Mouse (Mus musculus): Measurements from ENCODE around the gene Olfr324. TPM values are rescaled to one million over a fixed set of nuclear protein-coding genes. Genes with fewer than 3 reads are reported as not detected.

Olfr324 gene
- not detected for polyA plus RNA-seq (2014; fragmentation: Illumina TruSeq; extraction: RNeasy Lipid Tissue Mini Kit (QIAGEN cat#74804); ENCODE audit: low read depth, low replicate concordance)

DNA sequence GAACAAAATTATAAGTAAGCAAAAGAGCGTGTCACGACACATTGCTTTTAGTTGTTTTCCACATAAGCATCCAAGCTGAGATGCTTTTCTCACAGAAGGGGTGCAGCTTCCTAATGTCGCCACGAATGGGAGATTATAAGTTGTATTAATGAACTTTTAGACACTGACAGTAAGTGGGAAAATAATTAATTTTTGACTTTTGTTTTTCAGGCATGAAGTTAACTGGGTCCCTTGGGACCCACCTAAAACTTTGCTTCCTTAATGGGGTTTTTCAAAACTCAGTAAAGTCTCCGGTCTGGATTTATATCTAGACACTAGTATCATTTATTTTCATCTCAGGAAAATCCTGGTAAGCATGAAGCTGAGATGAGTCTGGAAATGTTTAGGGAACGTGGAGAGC, at the start of gene Olfr324:
TSS of gene Olfr324 (plus strand) at position 301 of the 400 bp plus-strand sequence.

DNA sequence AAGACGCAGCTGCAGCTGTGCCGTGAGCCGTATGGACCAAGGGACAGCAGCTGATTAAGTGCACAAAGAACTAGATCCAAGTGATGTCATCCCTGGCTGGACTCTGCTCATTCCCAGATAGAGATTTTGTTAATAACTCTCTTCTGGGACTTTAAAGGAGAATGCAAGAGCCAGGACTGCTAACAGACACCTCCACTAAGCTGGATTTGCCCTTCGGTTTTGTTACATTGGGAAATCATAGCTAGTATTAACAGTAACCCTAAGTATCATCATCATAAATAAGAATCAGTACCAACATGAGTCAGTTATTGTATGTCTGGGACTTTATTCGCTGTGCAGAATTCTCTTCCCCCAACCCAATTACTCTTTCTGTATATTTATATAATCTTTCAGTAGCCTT, 48.6 kb upstream of the Olfr324 start, which contains the start of gene Olfr329-ps:
TSS of gene Olfr329-ps (minus strand) at position 101 of the 400 bp plus-strand sequence.

GRCm38 (mm10) chr11:58555536-58555935, 39.4 kb upstream of the Olfr324 start, which contains the start of gene Olfr328:
TSS of gene Olfr328 (minus strand) at chr11:58555636.

GRCm38 (mm10) chr11:58570405-58570804, 24.5 kb upstream of the Olfr324 start, which contains the start of gene Olfr224:
TSS of gene Olfr224 (minus strand) at chr11:58570553.

DNA sequence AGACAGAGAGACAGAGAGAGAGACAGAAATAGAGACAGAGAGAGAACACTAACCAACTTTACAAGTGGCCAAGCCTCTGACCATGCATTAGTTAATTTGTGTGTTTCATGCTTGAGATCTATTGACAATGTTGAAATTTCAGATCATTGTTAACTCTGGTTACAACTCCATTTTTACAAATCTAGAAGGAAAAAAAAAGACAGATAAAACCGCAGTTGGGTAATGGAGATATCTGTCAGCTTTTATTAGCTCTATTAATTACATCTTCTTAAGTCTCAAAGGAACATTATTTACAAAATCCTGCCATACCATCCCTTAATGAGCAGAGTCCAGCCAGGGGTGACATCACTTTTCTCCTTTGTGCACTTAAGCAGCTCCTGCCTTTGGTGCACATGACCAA, 17.5 kb upstream of the Olfr324 start, which contains the start of gene Olfr325:
TSS of gene Olfr325 (plus strand) at position 301 of the 400 bp plus-strand sequence.

DNA sequence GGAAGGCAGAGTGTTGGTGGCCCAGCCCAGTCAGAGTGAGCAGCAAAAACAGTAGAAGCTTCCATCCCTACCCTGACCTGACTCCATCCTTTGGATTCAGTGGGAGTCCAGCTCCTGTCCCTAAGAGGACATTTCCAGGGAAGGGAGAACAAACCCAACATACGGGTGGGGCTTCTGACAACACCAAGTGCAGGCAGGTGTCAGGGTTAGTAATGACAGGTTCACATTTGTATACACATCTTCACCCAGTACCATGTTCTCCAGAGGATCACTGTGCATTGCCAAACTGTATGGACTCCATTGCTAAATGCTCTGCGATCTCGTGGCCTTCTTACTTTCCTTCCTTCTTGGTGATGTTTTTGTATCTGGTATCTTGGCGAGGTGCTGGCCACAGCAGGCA, 21.1 kb downstream of the Olfr324 start, which contains the start of gene 2210407C18Rik:
TSS of gene 2210407C18Rik (minus strand) at position 101 of the 400 bp plus-strand sequence.

GRCm38 (mm10) chr11:58630401-58630800, 35.5 kb downstream of the Olfr324 start, which contains the start of gene Olfr323:
TSS of gene Olfr323 (minus strand) at chr11:58630501.

DNA sequence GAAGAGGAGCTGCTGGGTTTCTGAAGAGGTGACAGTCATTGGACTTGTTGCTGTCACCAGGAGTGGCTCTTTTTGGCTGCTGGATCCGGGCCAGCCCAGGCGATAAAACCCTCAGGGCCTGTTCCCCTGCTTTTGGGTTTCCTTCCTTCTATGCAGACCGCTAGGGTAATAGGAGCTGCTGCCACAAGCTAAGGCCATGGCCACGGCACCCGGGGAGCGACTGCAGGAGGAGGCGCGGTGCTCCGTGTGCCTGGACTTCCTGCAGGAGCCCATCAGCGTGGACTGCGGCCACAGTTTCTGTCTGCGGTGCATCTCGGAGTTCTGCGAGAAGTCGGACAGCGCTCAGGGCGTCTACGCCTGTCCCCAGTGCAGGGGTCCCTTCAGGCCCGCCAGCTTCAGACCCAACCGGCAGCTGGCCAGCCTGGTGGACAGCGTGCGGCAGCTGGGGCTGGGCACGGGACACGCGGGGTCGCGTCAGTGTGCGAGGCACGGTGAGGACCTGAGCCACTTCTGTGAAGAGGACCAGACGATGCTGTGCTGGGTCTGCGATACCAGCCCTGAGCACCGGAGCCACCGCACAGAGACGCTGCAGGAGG, 45.5 kb downstream of the Olfr324 start, which contains the start of gene Trim58:
TSS of gene Trim58 (plus strand) at position 194 of the 596 bp plus-strand sequence.

Other genes starting within 250 kb of the Olfr324 start
- gene Lypd8, start 216.1 kb upstream of the Olfr324 start, polyA plus RNA-seq (2014; fragmentation: Illumina TruSeq; extraction: RNeasy Lipid Tissue Mini Kit (QIAGEN cat#74804); ENCODE audit: low read depth, low replicate concordance), result 2,095 TPM
- not detected for gene 1810065E05Rik, start 174.0 kb upstream of the Olfr324 start, polyA plus RNA-seq (2014; fragmentation: Illumina TruSeq; extraction: RNeasy Lipid Tissue Mini Kit (QIAGEN cat#74804); ENCODE audit: low read depth, low replicate concordance)
- gene Gm12253, start 162.6 kb upstream of the Olfr324 start, polyA plus RNA-seq (2014; fragmentation: Illumina TruSeq; extraction: RNeasy Lipid Tissue Mini Kit (QIAGEN cat#74804); ENCODE audit: low read depth, low replicate concordance), result not detected
- 3.7 TPM for gene Lypd9, start 142.2 kb upstream of the Olfr324 start, polyA plus RNA-seq (2014; fragmentation: Illumina TruSeq; extraction: RNeasy Lipid Tissue Mini Kit (QIAGEN cat#74804); ENCODE audit: low read depth, low replicate concordance)
- not detected for gene Olfr30, start 132.8 kb upstream of the Olfr324 start, polyA plus RNA-seq (2014; fragmentation: Illumina TruSeq; extraction: RNeasy Lipid Tissue Mini Kit (QIAGEN cat#74804); ENCODE audit: low read depth, low replicate concordance)
- gene Olfr332, start 102.6 kb upstream of the Olfr324 start, polyA plus RNA-seq (2014; fragmentation: Illumina TruSeq; extraction: RNeasy Lipid Tissue Mini Kit (QIAGEN cat#74804); ENCODE audit: low read depth, low replicate concordance), result 0.82 TPM
- gene Olfr331, start 92.5 kb upstream of the Olfr324 start, polyA plus RNA-seq (2014; fragmentation: Illumina TruSeq; extraction: RNeasy Lipid Tissue Mini Kit (QIAGEN cat#74804); ENCODE audit: low read depth, low replicate concordance), result not detected
- not detected for gene Olfr330, start 60.3 kb upstream of the Olfr324 start, polyA plus RNA-seq (2014; fragmentation: Illumina TruSeq; extraction: RNeasy Lipid Tissue Mini Kit (QIAGEN cat#74804); ENCODE audit: low read depth, low replicate concordance)
- gene Olfr329-ps, start 48.7 kb upstream of the Olfr324 start, polyA plus RNA-seq (2014; fragmentation: Illumina TruSeq; extraction: RNeasy Lipid Tissue Mini Kit (QIAGEN cat#74804); ENCODE audit: low read depth, low replicate concordance), result not detected
- gene Olfr328, start 39.5 kb upstream of the Olfr324 start, polyA plus RNA-seq (2014; fragmentation: Illumina TruSeq; extraction: RNeasy Lipid Tissue Mini Kit (QIAGEN cat#74804); ENCODE audit: low read depth, low replicate concordance), result not detected
- gene Olfr224, start 24.6 kb upstream of the Olfr324 start, polyA plus RNA-seq (2014; fragmentation: Illumina TruSeq; extraction: RNeasy Lipid Tissue Mini Kit (QIAGEN cat#74804); ENCODE audit: low read depth, low replicate concordance), result not detected
- gene Olfr325, start 17.4 kb upstream of the Olfr324 start, polyA plus RNA-seq (2014; fragmentation: Illumina TruSeq; extraction: RNeasy Lipid Tissue Mini Kit (QIAGEN cat#74804); ENCODE audit: low read depth, low replicate concordance), result not detected
- not detected for gene 2210407C18Rik, start 21.0 kb downstream of the Olfr324 start, polyA plus RNA-seq (2014; fragmentation: Illumina TruSeq; extraction: RNeasy Lipid Tissue Mini Kit (QIAGEN cat#74804); ENCODE audit: low read depth, low replicate concordance)
- gene Olfr323, start 35.4 kb downstream of the Olfr324 start, polyA plus RNA-seq (2014; fragmentation: Illumina TruSeq; extraction: RNeasy Lipid Tissue Mini Kit (QIAGEN cat#74804); ENCODE audit: low read depth, low replicate concordance), result not detected
- not detected for gene Trim58, start 45.4 kb downstream of the Olfr324 start, polyA plus RNA-seq (2014; fragmentation: Illumina TruSeq; extraction: RNeasy Lipid Tissue Mini Kit (QIAGEN cat#74804); ENCODE audit: low read depth, low replicate concordance)
- not detected for gene Olfr322, start 63.7 kb downstream of the Olfr324 start, polyA plus RNA-seq (2014; fragmentation: Illumina TruSeq; extraction: RNeasy Lipid Tissue Mini Kit (QIAGEN cat#74804); ENCODE audit: low read depth, low replicate concordance)
- gene Olfr320, start 86.0 kb downstream of the Olfr324 start, polyA plus RNA-seq (2014; fragmentation: Illumina TruSeq; extraction: RNeasy Lipid Tissue Mini Kit (QIAGEN cat#74804); ENCODE audit: low read depth, low replicate concordance), result not detected
- not detected for gene Olfr319, start 104.0 kb downstream of the Olfr324 start, polyA plus RNA-seq (2014; fragmentation: Illumina TruSeq; extraction: RNeasy Lipid Tissue Mini Kit (QIAGEN cat#74804); ENCODE audit: low read depth, low replicate concordance)
- not detected for gene Olfr318, start 128.9 kb downstream of the Olfr324 start, polyA plus RNA-seq (2014; fragmentation: Illumina TruSeq; extraction: RNeasy Lipid Tissue Mini Kit (QIAGEN cat#74804); ENCODE audit: low read depth, low replicate concordance)
- not detected for gene Olfr317, start 144.1 kb downstream of the Olfr324 start, polyA plus RNA-seq (2014; fragmentation: Illumina TruSeq; extraction: RNeasy Lipid Tissue Mini Kit (QIAGEN cat#74804); ENCODE audit: low read depth, low replicate concordance)
- gene Olfr316, start 157.6 kb downstream of the Olfr324 start, polyA plus RNA-seq (2014; fragmentation: Illumina TruSeq; extraction: RNeasy Lipid Tissue Mini Kit (QIAGEN cat#74804); ENCODE audit: low read depth, low replicate concordance), result not detected
- not detected for gene Olfr315, start 178.1 kb downstream of the Olfr324 start, polyA plus RNA-seq (2014; fragmentation: Illumina TruSeq; extraction: RNeasy Lipid Tissue Mini Kit (QIAGEN cat#74804); ENCODE audit: low read depth, low replicate concordance)
- gene Olfr314, start 187.8 kb downstream of the Olfr324 start, polyA plus RNA-seq (2014; fragmentation: Illumina TruSeq; extraction: RNeasy Lipid Tissue Mini Kit (QIAGEN cat#74804); ENCODE audit: low read depth, low replicate concordance), result not detected
- gene Fam183b, start 206.8 kb downstream of the Olfr324 start, polyA plus RNA-seq (2014; fragmentation: Illumina TruSeq; extraction: RNeasy Lipid Tissue Mini Kit (QIAGEN cat#74804); ENCODE audit: low read depth, low replicate concordance), result 14.7 TPM
- gene Olfr313, start 219.9 kb downstream of the Olfr324 start, polyA plus RNA-seq (2014; fragmentation: Illumina TruSeq; extraction: RNeasy Lipid Tissue Mini Kit (QIAGEN cat#74804); ENCODE audit: low read depth, low replicate concordance), result not detected
- gene Olfr312, start 234.1 kb downstream of the Olfr324 start, polyA plus RNA-seq (2014; fragmentation: Illumina TruSeq; extraction: RNeasy Lipid Tissue Mini Kit (QIAGEN cat#74804); ENCODE audit: low read depth, low replicate concordance), result not detected
- not detected for gene Olfr311, start 244.1 kb downstream of the Olfr324 start, polyA plus RNA-seq (2014; fragmentation: Illumina TruSeq; extraction: RNeasy Lipid Tissue Mini Kit (QIAGEN cat#74804); ENCODE audit: low read depth, low replicate concordance)

All from adipose tissue, adult 10 weeks (tissue).